Mouse (Mus musculus) neural tube, embryonic 12.5 days (tissue): ENCODE measurements around the gene Gm45808. TPM values are rescaled to one million over a fixed set of nuclear protein-coding genes. Genes with fewer than 3 reads are reported as not detected.
"Not testable (repeated sequence)": the region's sequence is repeated elsewhere in the genome, so short reads cannot be mapped to it uniquely, and the experiment has no call there.

Experiments
- ATAC-seq: fragments of 200-750 bp; cut with Nextera tagmentation; 2 replicates; pipeline ENCODE4 v1.8.0; 2017; ENCODE audit warnings: low read depth, mild to moderate bottlenecking, moderate TSS enrichment, moderate library complexity; ENCODE audit not compliant: low FRiP score
- H3K27ac ChIP-seq: fragments of 300-500 bp; sonication (generic); 2 replicates; pipeline ENCODE4 v1.5.1; 2016
- H3K27me3 ChIP-seq: fragments of 300-500 bp; sonication (generic); replicated peaks from 2 replicates; pipeline ENCODE4 v1.6.1; 2016; ENCODE audit warnings: mild to moderate bottlenecking
- H3K36me3 ChIP-seq: fragments of 300-500 bp; sonication (generic); 2 replicates; pipeline ENCODE4 v1.6.1; 2016; ENCODE audit warnings: mild to moderate bottlenecking
- H3K4me1 ChIP-seq: fragments of 300-500 bp; sonication (generic); 2 replicates; pipeline ENCODE4 v1.6.1; 2016
- H3K4me2 ChIP-seq: fragments of 300-500 bp; sonication (generic); replicated peaks from 2 replicates; pipeline ENCODE4 v1.6.1; 2016; ENCODE audit warnings: mild to moderate bottlenecking
- H3K4me3 ChIP-seq: fragments of 300-500 bp; sonication (generic); 2 replicates; pipeline ENCODE4 v1.5.1; 2016
- H3K9ac ChIP-seq: fragments of 300-500 bp; sonication (generic); 2 replicates; pipeline ENCODE4 v1.6.1; 2016; ENCODE audit warnings: mild to moderate bottlenecking
- H3K9me3 ChIP-seq: fragments of 300-500 bp; sonication (generic); 2 replicates; pipeline ENCODE4 v1.6.1; 2016; ENCODE audit warnings: mild to moderate bottlenecking
- WGBS: fragments of 180-500 bp; shearing (Covaris S2); methylation state at CpG from one replicate; pipeline ENCODE4 v1.1.7; 2016; 5-methylcytosine and 5-hydroxymethylcytosine counted together
- polyA plus RNA-seq: library from polyadenylated mRNA; unstranded; fragments of >200 nt; fragmentation: Nextera tagmentation; extraction: Ambion mirVana; gene quantifications from 2 replicates; pipeline ENCODE4 v1.2.1, GENCODE M21; 2016

Gene Gm45808
- polyA plus RNA-seq, 1 experiment from 2014 or later: not detected

- no peak for ATAC-seq
- Histone ChIP-seq H3K36me3 (peaks cover 34% of the 10 kb centered on the region), H3K9ac (no peak overlapping the region), H3K27me3 (no peaks in the 10 kb centered on the region), H3K4me2 (no peak overlapping the region), H3K27ac (no peak overlapping the region), H3K4me1 (peaks cover 34% of the 10 kb centered on the region), H3K4me3 (no peak overlapping the region), H3K9me3 (no peaks in the 10 kb centered on the region)
- 93% methylated on average over 7 of the region's 7 CpGs for WGBS
Observed at GRCm38 (mm10) chr7:45463987-45464778, 22.4 kb downstream of the Gm45808 start.

- ATAC-seq, H3K27ac ChIP-seq, H3K9me3 ChIP-seq, H3K4me2 ChIP-seq, H3K9ac ChIP-seq, H3K4me3 ChIP-seq, H3K27me3 ChIP-seq: not testable (repeated sequence)
- Histone ChIP-seq H3K36me3 (peaks cover 39% of the 10 kb centered on the region), H3K4me1 (peaks cover 39% of the 10 kb centered on the region)
- 86% methylated on average over 4 of the region's 4 CpGs for WGBS
Observed at GRCm38 (mm10) chr7:45462868-45463267, 23.7 kb downstream of the Gm45808 start.

GRCm38 (mm10) chr7:45462325-45462724, 24.3 kb downstream of the Gm45808 start:
- Histone ChIP-seq H3K27me3 (no peaks in the 10 kb centered on the region), H3K4me3 (no peak overlapping the region), H3K9me3 (no peaks in the 10 kb centered on the region), H3K27ac (no peak overlapping the region), H3K9ac (no peak overlapping the region), H3K36me3 (peaks cover 44% of the 10 kb centered on the region), H3K4me2 (no peak overlapping the region), H3K4me1 (peaks cover 44% of the 10 kb centered on the region)
- 90% methylated on average over 4 of the region's 4 CpGs for WGBS
- no peak for ATAC-seq

- no peak for ATAC-seq
Observed at GRCm38 (mm10) chr7:45461781-45462180, 24.8 kb downstream of the Gm45808 start.

GRCm38 (mm10) chr7:45461326-45461725, 25.3 kb downstream of the Gm45808 start:
- Histone ChIP-seq H3K4me3 (no peak overlapping the region), H3K9ac (no peak overlapping the region), H3K36me3 (peaks cover 49% of the 10 kb centered on the region), H3K9me3 (no peaks in the 10 kb centered on the region), H3K4me2 (peak overlapping the region; percentile 59), H3K27me3 (no peaks in the 10 kb centered on the region), H3K4me1 (peaks cover 47% of the 10 kb centered on the region), H3K27ac (peak overlapping the region; percentile 58; the same call in 1 of the 2 replicates)
- 40% methylated on average over 4 of the region's 5 CpGs for whole genome bisulfite sequencing
- no peak for ATAC-seq

More at GRCm38 (mm10) chr7:45461781-45462180, 24.8 kb downstream of the Gm45808 start:
- Histone ChIP-seq H3K27me3 (no peaks in the 10 kb centered on the region), H3K27ac (no peak overlapping the region), H3K9ac (no peak overlapping the region), H3K36me3 (peaks cover 49% of the 10 kb centered on the region), H3K9me3 (no peaks in the 10 kb centered on the region), H3K4me1 (peaks cover 46% of the 10 kb centered on the region), H3K4me2 (no peak overlapping the region), H3K4me3 (no peak overlapping the region)
- 78% methylated on average over 4 of the region's 4 CpGs for WGBS

GRCm38 (mm10) chr7:45460860-45461314, 25.7 kb downstream of the Gm45808 start:
- H3K27me3 ChIP-seq: no peaks in the 10 kb centered on the region
- peaks cover 43% of the 10 kb centered on the region for H3K4me1 ChIP-seq
- no peak overlapping the region for H3K4me3 ChIP-seq
- H3K9ac ChIP-seq: peak overlapping the region; percentile 26; the same call in 1 of the 2 replicates
- H3K27ac ChIP-seq: peak overlapping the region; percentile 58
- peaks cover 49% of the 10 kb centered on the region for H3K36me3 ChIP-seq
- H3K9me3 ChIP-seq: no peaks in the 10 kb centered on the region
- ATAC-seq: no peak
- peak overlapping the region; percentile 59 for H3K4me2 ChIP-seq
- WGBS: 32% methylated on average over 13 of the region's 13 CpGs

GRCm38 (mm10) chr7:45460377-45460776, 26.2 kb downstream of the Gm45808 start:
- H3K27me3 ChIP-seq: no peaks in the 10 kb centered on the region
- H3K9ac ChIP-seq: 0 out of 2 replicates have a peak overlapping the region, but pooled peaks have one; percentile 26
- ATAC-seq: peak; percentile 7; the same call in 1 of the 2 replicates
- peaks cover 48% of the 10 kb centered on the region for H3K36me3 ChIP-seq
- peak overlapping the region; percentile 59 for H3K4me2 ChIP-seq
- H3K4me3 ChIP-seq: peak overlapping the region; percentile 72; the same call in 1 of the 2 replicates
- 82% methylated on average over 7 of the region's 7 CpGs for WGBS
- H3K4me1 ChIP-seq: peaks cover 38% of the 10 kb centered on the region
- peak overlapping the region; percentile 58; the same call in 1 of the 2 replicates for H3K27ac ChIP-seq
- no peaks in the 10 kb centered on the region for H3K9me3 ChIP-seq

- H3K36me3 ChIP-seq: peaks cover 48% of the 10 kb centered on the region
- H3K4me2 ChIP-seq: peak within 1 kb of the TSS; percentile 75
- under 1% methylated on average over 37 of the region's 37 CpGs for WGBS
- ATAC-seq: peak; percentile 96
- H3K4me1 ChIP-seq: peaks cover 35% of the 10 kb centered on the region
- H3K27ac ChIP-seq: peak within 1 kb of the TSS; percentile 81
- not testable (repeated sequence) for H3K9me3 ChIP-seq, H3K27me3 ChIP-seq
- peak within 1 kb of the TSS; percentile 83 for H3K9ac ChIP-seq
- peak within 1 kb of the TSS; percentile 72 for H3K4me3 ChIP-seq
Observed at GRCm38 (mm10) chr7:45459564-45460140, 27.0 kb downstream of the Gm45808 start, which contains the start of gene Ftl1. Gene Ftl1, minus strand, starts transcription at chr7:45459884.

GRCm38 (mm10) chr7:45458748-45459563, 27.7 kb downstream of the Gm45808 start:
- peak overlapping the region; percentile 83 for H3K9ac ChIP-seq
- peak overlapping the region; percentile 81 for H3K27ac ChIP-seq
- H3K4me3 ChIP-seq: peak overlapping the region; percentile 72
- ATAC-seq: peak; percentile 82
- peaks cover 35% of the 10 kb centered on the region for H3K4me1 ChIP-seq
- no peaks in the 10 kb centered on the region for H3K9me3 ChIP-seq
- peak overlapping the region; percentile 75 for H3K4me2 ChIP-seq
- peaks cover 49% of the 10 kb centered on the region for H3K36me3 ChIP-seq
- WGBS: under 1% methylated on average over 43 of the region's 43 CpGs
- H3K27me3 ChIP-seq: no peaks in the 10 kb centered on the region

- H3K36me3 ChIP-seq: peaks cover 43% of the 10 kb centered on the region
Observed at GRCm38 (mm10) chr7:45457204-45458060, 29.2 kb downstream of the Gm45808 start.

GRCm38 (mm10) chr7:45456721-45457203, 29.8 kb downstream of the Gm45808 start:
- H3K27ac ChIP-seq: no peak overlapping the region

More at GRCm38 (mm10) chr7:45457204-45458060, 29.2 kb downstream of the Gm45808 start:
- ATAC-seq: no peak
- WGBS: 74% methylated on average over 10 of the region's 10 CpGs
- Histone ChIP-seq H3K27me3 (no peaks in the 10 kb centered on the region), H3K4me3 (peak overlapping the region; percentile 72), H3K4me2 (peak overlapping the region; percentile 75), H3K4me1 (peaks cover 34% of the 10 kb centered on the region), H3K9me3 (no peaks in the 10 kb centered on the region), H3K9ac (peak overlapping the region; percentile 83; the same call in 1 of the 2 replicates), H3K27ac (no peak overlapping the region)

More at GRCm38 (mm10) chr7:45456721-45457203, 29.8 kb downstream of the Gm45808 start:
- no peaks in the 10 kb centered on the region for H3K27me3 ChIP-seq
- peaks cover 44% of the 10 kb centered on the region for H3K36me3 ChIP-seq
- no peak overlapping the region for H3K4me3 ChIP-seq
- WGBS: 61% methylated on average over 9 of the region's 9 CpGs
- no peak for ATAC-seq
- H3K4me2 ChIP-seq: peak overlapping the region; percentile 75
- no peaks in the 10 kb centered on the region for H3K9me3 ChIP-seq
- H3K4me1 ChIP-seq: peaks cover 30% of the 10 kb centered on the region
- no peak overlapping the region for H3K9ac ChIP-seq
